Mouse (Mus musculus): Measurements from ENCODE around the gene Gm765.

Gene Gm765

GRCm38 (mm10) chr6:98212225-98212624 is 130.3 kb downstream of the Gm765 start:
- DNase-seq, result no peak

DNA sequence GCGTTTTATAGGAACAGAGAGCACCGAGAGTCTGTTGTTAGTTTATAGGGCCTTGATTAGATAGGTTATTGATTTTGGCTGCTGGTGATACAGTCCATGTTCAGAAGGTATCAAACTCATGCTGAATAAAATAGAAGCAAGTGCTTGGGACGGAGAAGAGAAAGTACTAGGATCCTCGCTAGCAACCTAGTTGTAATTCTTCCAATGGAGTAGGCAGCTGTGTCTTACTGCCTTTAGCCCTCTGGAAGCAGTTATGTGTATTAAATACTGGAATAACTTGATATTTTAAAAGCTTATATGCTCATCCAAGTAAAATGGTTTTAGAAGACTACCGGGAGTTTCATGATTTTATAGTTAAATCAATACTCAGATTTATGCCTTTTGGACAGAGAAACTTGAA is 132.3 kb downstream of the Gm765 start:
- no peak for DNase-seq

GRCm38 (mm10) chr6:98208051-98208450 is 134.5 kb downstream of the Gm765 start:
- no peak for DNase-seq

- no peak for DNase-seq
These were observed 143.8 kb downstream of the Gm765 start for GRCm38 (mm10) chr6:98198706-98199105.

GRCm38 (mm10) chr6:98190745-98191442 is 151.7 kb downstream of the Gm765 start:
- no peak for DNase-seq

Data from cerebellum, postnatal 25 days (tissue).